Mouse (Mus musculus): ENCODE results near the gene Card14. TPM values are rescaled to one million over a fixed set of nuclear protein-coding genes. Genes with fewer than 3 reads are reported as not detected.
"Not testable (repeated sequence)": the region's sequence is repeated elsewhere in the genome, so short reads cannot be mapped to it uniquely, and the experiment has no call there.

Card14 gene
- polyA plus RNA-seq, 1 experiment from 2014 or later: not detected

DNA sequence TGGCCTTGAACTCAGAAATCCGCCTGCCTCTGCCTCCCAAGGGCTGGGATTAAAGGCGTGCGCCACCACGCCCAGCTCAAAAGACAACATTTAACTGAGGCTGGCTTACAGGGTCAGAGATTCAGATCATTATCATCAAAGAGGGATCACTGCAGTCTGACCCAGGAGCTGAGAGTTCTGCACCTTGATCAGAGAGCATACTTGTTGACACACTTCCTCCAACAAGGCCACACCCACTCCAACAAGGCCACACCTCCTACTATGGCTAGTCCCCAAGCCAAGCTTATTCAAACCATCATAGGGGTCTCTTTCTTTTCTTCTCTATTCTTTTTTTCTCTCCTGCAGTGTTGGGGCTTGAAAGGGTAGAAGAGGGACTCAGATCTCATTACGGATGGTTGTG is 78.7 kb downstream of the Card14 start:
- Histone ChIP-seq H3K4me3 (ENCODE audit: low read depth, low read length) (no peak overlapping the region), H3K27ac (ENCODE audit: low read depth, low read length) (no peak overlapping the region), H3K4me1 (ENCODE audit: control insufficient read depth, insufficient read depth, low read length) (peaks cover 11% of the 10 kb centered on the region), H3K9me3 (ENCODE audit: control insufficient read depth, low read length) (no peaks in the 10 kb centered on the region), H3K9ac (ENCODE audit: low read length) (no peak overlapping the region), H3K27me3 (ENCODE audit: control insufficient read depth, insufficient read depth, low read length) (peaks cover 32% of the 10 kb centered on the region), H3K4me2 (no peak overlapping the region), H3K36me3 (ENCODE audit: control insufficient read depth, insufficient read depth, low read length) (no peaks in the 10 kb centered on the region)
- ATAC-seq (ENCODE audit: low FRiP score) (no peak), DNase-seq (ENCODE audit: low spot score, missing footprints) (no peak)
- WGBS: 97% methylated on average over 5 of the region's 5 CpGs

DNA sequence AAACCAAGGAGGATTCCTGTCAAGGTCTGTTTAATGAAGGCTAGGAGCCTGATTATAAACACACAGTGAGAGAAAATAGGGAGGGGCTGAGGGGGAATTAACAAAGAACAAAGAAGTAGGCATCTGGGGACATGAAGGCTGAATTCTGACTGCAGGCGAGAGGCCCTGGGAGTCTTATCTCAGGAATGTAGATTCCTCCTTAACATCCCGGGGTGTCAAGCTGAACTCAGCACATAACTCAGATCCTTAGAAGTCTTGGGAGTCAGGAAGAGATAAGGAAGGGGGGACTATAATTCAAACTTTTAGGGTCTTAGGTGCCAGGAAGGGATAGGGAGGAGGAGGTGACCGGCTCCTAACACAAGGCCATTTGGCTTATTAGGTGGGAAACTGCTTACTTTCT is 79.7 kb downstream of the Card14 start:
- 30% methylated on average over 3 of the region's 3 CpGs for WGBS
- Histone ChIP-seq H3K27me3 (ENCODE audit: control insufficient read depth, insufficient read depth, low read length) (peaks cover 41% of the 10 kb centered on the region), H3K4me1 (ENCODE audit: control insufficient read depth, insufficient read depth, low read length) (peaks cover 14% of the 10 kb centered on the region)
- not testable (repeated sequence) for H3K9me3 ChIP-seq (ENCODE audit: control insufficient read depth, low read length); H3K36me3 ChIP-seq (ENCODE audit: control insufficient read depth, insufficient read depth, low read length); H3K9ac ChIP-seq (ENCODE audit: low read length); H3K4me2 ChIP-seq; H3K4me3 ChIP-seq (ENCODE audit: low read depth, low read length); H3K27ac ChIP-seq (ENCODE audit: low read depth, low read length); ATAC-seq (ENCODE audit: low FRiP score); DNase-seq (ENCODE audit: low spot score, missing footprints)

GRCm38 (mm10) chr11:119389851-119390270 is 82.3 kb downstream of the Card14 start:
- H3K4me2 ChIP-seq: peak overlapping the region; percentile 77

DNA sequence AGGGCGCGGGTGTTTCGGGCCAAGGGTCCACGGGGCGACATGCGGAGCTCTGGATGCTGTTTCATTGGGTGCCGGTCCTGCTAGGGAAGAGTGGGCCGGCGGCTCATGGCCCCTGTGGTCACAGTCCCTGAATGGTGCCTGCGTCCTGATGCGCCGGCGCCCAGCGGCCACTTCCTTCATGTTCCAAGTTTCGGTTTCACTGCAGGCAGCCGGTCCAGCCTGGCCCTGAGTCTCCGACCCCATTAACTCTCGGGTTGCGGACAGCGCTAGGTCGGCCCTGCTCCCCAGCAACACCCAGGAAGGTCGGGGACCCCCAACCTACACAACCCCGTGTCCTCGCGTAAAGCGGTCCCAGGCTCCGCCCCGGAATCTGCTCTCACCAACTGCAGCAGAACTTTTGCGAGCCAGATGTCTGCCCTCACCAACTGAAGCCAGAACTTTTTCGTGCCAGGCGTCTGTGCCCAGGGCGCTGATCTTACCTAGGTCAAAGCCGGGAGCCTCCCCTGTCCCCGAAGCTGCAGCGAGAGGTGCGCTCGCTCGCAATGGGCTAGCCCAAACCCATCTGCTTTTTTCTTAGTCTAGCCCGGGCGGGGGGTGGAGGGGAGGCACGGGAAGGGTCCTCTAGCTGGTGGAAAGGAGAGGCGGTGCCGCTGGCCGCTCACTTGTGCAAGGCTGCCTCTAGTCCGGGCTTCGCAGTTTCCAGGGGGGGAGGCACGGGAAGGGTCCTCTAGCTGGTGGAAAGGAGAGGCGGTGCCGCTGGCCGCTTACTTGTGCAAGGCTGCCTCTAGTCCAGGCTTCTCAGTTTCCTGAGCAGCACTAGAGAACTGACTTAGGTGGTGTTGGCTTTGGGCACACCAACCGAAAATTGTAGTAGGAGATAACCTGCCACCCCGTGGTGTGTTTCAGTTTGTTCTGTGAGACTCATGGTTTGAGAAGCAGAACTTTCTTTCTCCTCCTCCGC is 83.0 kb downstream of the Card14 start:
- ATAC-seq (ENCODE audit: low FRiP score) (peak; percentile 44; the same call in 1 of the 2 replicates), DNase-seq (ENCODE audit: low spot score, missing footprints) (peak; percentile 97)
- H3K4me2 ChIP-seq: peak overlapping the region; percentile 77
- no peak overlapping the region for H3K27ac ChIP-seq (ENCODE audit: low read depth, low read length)
- H3K9me3 ChIP-seq (ENCODE audit: control insufficient read depth, low read length): no peaks in the 10 kb centered on the region
- peaks cover 72% of the 10 kb centered on the region for H3K27me3 ChIP-seq (ENCODE audit: control insufficient read depth, insufficient read depth, low read length)
- peaks cover 19% of the 10 kb centered on the region for H3K4me1 ChIP-seq (ENCODE audit: control insufficient read depth, insufficient read depth, low read length)
- peak overlapping the region; percentile 34 for H3K9ac ChIP-seq (ENCODE audit: low read length)
- H3K4me3 ChIP-seq (ENCODE audit: low read depth, low read length): peak overlapping the region; percentile 45
- 2% methylated on average over 53 of the region's 53 CpGs for WGBS
- H3K36me3 ChIP-seq (ENCODE audit: control insufficient read depth, insufficient read depth, low read length): no peaks in the 10 kb centered on the region

More at GRCm38 (mm10) chr11:119389851-119390270, 82.3 kb downstream of the Card14 start:
- H3K4me1 ChIP-seq (ENCODE audit: control insufficient read depth, insufficient read depth, low read length): peaks cover 19% of the 10 kb centered on the region
- H3K27me3 ChIP-seq (ENCODE audit: control insufficient read depth, insufficient read depth, low read length): peaks cover 66% of the 10 kb centered on the region
- H3K9ac ChIP-seq (ENCODE audit: low read length): peak overlapping the region; percentile 34
- ATAC-seq (ENCODE audit: low FRiP score) (peak; percentile 62), DNase-seq (ENCODE audit: low spot score, missing footprints) (no peak)
- WGBS: under 1% methylated on average over 35 of the region's 35 CpGs
- peak overlapping the region; percentile 45 for H3K4me3 ChIP-seq (ENCODE audit: low read depth, low read length)
- no peak overlapping the region for H3K27ac ChIP-seq (ENCODE audit: low read depth, low read length)
- no peaks in the 10 kb centered on the region for H3K9me3 ChIP-seq (ENCODE audit: control insufficient read depth, low read length)
- no peaks in the 10 kb centered on the region for H3K36me3 ChIP-seq (ENCODE audit: control insufficient read depth, insufficient read depth, low read length)

- no peaks in the 10 kb centered on the region for H3K36me3 ChIP-seq (ENCODE audit: control insufficient read depth, insufficient read depth, low read length)
- H3K4me1 ChIP-seq (ENCODE audit: control insufficient read depth, insufficient read depth, low read length): peaks cover 19% of the 10 kb centered on the region
- no peak overlapping the region for H3K9ac ChIP-seq (ENCODE audit: low read length)
- ATAC-seq (ENCODE audit: low FRiP score) (no peak), DNase-seq (ENCODE audit: low spot score, missing footprints) (peak; percentile 90)
- H3K4me3 ChIP-seq (ENCODE audit: low read depth, low read length): no peak overlapping the region
- peaks cover 80% of the 10 kb centered on the region for H3K27me3 ChIP-seq (ENCODE audit: control insufficient read depth, insufficient read depth, low read length)
- no peak overlapping the region for H3K27ac ChIP-seq (ENCODE audit: low read depth, low read length)
- no peaks in the 10 kb centered on the region for H3K9me3 ChIP-seq (ENCODE audit: control insufficient read depth, low read length)
- WGBS: 27% methylated on average over 7 of the region's 7 CpGs
- no peak overlapping the region for H3K4me2 ChIP-seq
Observed at GRCm38 (mm10) chr11:119391386-119392000, 83.9 kb downstream of the Card14 start.

GRCm38 (mm10) chr11:119392001-119392614 is 84.5 kb downstream of the Card14 start:
- H3K4me1 ChIP-seq (ENCODE audit: control insufficient read depth, insufficient read depth, low read length): peaks cover 19% of the 10 kb centered on the region
- H3K9me3 ChIP-seq (ENCODE audit: control insufficient read depth, low read length): no peaks in the 10 kb centered on the region
- 8% methylated on average over 12 of the region's 12 CpGs for WGBS
- H3K36me3 ChIP-seq (ENCODE audit: control insufficient read depth, insufficient read depth, low read length): no peaks in the 10 kb centered on the region
- H3K4me2 ChIP-seq: peak overlapping the region; percentile 77; the same call in 1 of the 2 replicates
- no peak overlapping the region; the same call in 1 of the 2 replicates for H3K4me3 ChIP-seq (ENCODE audit: low read depth, low read length)
- H3K9ac ChIP-seq (ENCODE audit: low read length): no peak overlapping the region
- no peak for ATAC-seq (ENCODE audit: low FRiP score)
- no peak overlapping the region for H3K27ac ChIP-seq (ENCODE audit: low read depth, low read length)
- no peak for DNase-seq (ENCODE audit: low spot score, missing footprints)
- peaks cover 83% of the 10 kb centered on the region for H3K27me3 ChIP-seq (ENCODE audit: control insufficient read depth, insufficient read depth, low read length)

DNA sequence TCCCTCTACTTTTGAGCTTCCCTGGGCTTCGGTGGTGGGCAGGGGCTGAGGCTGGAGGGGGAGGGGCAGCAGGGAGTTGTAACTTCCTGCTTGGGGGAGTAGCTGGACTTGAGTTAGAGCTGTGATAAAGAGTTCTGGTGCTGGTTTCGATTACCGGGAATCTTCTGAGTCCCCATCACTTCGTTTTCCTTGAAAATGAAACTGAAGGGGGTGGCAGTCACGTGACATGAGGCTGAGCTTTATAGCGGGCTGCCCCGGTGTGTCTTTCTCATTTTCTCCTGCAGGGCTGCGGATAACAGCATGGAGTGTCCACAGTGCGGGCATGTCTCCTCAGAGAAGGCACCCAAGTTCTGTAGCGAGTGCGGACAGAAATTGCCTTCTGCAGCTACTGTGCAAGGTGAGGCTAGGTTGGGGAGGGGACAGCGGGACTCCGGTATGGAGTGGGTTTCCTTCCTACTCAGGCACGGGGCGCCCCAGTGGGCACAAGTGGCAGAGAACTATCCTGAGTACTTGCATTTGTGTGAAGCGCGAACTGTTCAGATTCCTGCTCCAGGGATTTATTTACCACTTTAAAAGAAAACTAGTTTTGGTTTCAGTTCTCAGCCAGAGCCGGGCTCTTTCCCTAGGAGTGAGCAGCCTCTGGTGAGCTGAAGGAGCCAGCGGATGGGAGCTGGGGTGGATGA is 85.4 kb downstream of the Card14 start, which contains the start of gene Rnf213:
TSS of gene Rnf213 (plus strand) at position 301 of the 683 bp plus-strand sequence.
- whole genome bisulfite sequencing: under 1% methylated on average over 19 of the region's 19 CpGs
- Histone ChIP-seq H3K9ac (ENCODE audit: low read length) (peak within 1 kb of the TSS; percentile 54; the same call in 1 of the 2 replicates), H3K27ac (ENCODE audit: low read depth, low read length) (no peak within 1 kb of the TSS), H3K36me3 (ENCODE audit: control insufficient read depth, insufficient read depth, low read length) (no peaks in the 10 kb centered on the region), H3K4me2 (peak within 1 kb of the TSS; percentile 77), H3K27me3 (ENCODE audit: control insufficient read depth, insufficient read depth, low read length) (peaks cover 80% of the 10 kb centered on the region), H3K4me1 (ENCODE audit: control insufficient read depth, insufficient read depth, low read length) (peaks cover 19% of the 10 kb centered on the region), H3K9me3 (ENCODE audit: control insufficient read depth, low read length) (no peaks in the 10 kb centered on the region), H3K4me3 (ENCODE audit: low read depth, low read length) (peak within 1 kb of the TSS; percentile 39)
- ATAC-seq (ENCODE audit: low FRiP score) (peak; percentile 43; the same call in 1 of the 2 replicates), DNase-seq (ENCODE audit: low spot score, missing footprints) (peak; percentile 93)

- Histone ChIP-seq H3K36me3 (ENCODE audit: control insufficient read depth, insufficient read depth, low read length) (no peaks in the 10 kb centered on the region), H3K4me3 (ENCODE audit: low read depth, low read length) (peak overlapping the region; percentile 39), H3K4me2 (peak overlapping the region; percentile 77), H3K9me3 (ENCODE audit: control insufficient read depth, low read length) (no peaks in the 10 kb centered on the region), H3K4me1 (ENCODE audit: control insufficient read depth, insufficient read depth, low read length) (peaks cover 19% of the 10 kb centered on the region), H3K9ac (ENCODE audit: low read length) (peak overlapping the region; percentile 54; the same call in 1 of the 2 replicates), H3K27me3 (ENCODE audit: control insufficient read depth, insufficient read depth, low read length) (peaks cover 79% of the 10 kb centered on the region), H3K27ac (ENCODE audit: low read depth, low read length) (no peak overlapping the region)
- DNase-seq (ENCODE audit: low spot score, missing footprints): peak; percentile 91
- ATAC-seq (ENCODE audit: low FRiP score): no peak
- WGBS: 29% methylated on average over 7 of the region's 7 CpGs
Observed at GRCm38 (mm10) chr11:119393483-119393804, 85.9 kb downstream of the Card14 start.
